Mouse (Mus musculus): ENCODE results near the gene Evpl.
"Not testable (repeated sequence)": the region's sequence is repeated elsewhere in the genome, so short reads cannot be mapped to it uniquely, and the experiment has no call there.

Evpl gene

DNA sequence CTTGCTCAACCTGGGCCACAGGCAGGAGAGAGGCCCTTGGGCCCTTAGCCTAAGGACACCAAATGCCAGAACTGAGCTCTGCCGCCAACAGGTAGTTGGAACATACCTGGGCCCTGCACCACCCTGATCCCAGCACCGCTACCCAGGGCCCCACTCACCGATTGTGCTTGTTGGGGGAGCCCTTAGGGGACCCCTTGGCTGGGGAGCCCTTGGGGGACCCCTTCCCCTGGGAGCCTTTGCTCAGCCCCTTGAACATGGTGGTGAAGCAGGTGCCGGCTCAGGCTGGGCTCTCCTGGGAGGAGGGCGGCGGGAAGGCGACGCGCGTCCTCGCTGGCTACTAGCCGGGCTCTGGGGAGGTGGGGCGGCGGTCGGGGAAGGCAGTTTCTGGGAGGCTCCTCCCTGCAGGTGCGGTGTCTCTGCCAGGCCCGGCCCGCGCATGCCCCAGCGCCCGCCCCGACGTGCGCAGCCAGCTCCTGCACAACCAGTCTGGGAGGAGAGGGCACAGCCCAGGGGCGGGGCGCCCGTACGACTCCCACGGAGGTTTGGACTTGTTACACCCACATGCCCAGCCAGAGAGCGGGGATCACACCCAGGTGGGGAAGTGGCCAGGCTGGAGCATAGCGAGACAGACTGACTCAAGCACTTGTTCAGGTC, at the start of gene Evpl:
TSS of gene Evpl (minus strand) at position 336 of the 654 bp plus-strand sequence.
- peak; percentile 20 for DNase-seq (ENCODE audit: inconsistent ontology term)

DNA sequence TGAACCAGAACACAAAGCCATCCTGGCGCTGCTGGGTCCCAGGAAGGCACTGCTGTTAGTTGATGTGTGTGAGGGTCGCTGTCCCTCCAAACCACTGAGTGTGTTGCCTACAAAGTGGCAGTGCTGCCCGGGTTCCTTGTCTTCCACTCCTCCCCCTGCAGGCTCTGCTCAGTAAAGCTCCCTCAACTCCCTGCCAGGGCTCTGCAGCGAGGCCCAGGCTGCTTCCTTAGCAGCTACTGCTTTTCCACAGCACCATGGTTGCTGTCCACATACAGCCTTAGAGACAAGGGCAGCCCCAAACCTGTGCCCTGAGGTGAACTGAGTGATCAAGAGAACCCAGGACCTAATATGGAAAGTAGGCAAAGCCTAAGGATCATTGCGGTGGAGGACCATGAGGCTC, 49.5 kb upstream of the Evpl start:
- no peak for DNase-seq (ENCODE audit: inconsistent ontology term)

DNA sequence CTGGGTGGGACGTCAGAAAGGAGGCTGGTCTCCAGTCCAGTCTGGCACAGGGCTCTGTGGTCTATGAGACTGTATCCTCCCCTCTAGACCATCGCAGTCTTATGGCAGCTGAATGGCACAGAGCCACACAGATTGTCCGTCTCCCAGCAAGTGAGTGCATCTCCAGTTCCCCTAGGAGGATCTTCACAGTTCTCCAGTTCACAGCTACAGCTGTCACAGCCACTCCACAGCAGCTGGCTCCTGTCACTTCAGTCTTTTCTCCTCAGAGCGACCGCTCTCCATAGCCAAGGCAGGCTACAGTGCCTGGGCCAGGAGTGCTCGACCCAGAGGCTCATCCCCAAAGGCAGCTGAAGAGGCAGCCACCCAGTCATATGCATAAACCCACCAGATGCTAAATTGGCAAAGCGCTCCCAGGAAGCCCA, 47.9 kb upstream of the Evpl start:
- DNase-seq (ENCODE audit: inconsistent ontology term): no peak

DNA sequence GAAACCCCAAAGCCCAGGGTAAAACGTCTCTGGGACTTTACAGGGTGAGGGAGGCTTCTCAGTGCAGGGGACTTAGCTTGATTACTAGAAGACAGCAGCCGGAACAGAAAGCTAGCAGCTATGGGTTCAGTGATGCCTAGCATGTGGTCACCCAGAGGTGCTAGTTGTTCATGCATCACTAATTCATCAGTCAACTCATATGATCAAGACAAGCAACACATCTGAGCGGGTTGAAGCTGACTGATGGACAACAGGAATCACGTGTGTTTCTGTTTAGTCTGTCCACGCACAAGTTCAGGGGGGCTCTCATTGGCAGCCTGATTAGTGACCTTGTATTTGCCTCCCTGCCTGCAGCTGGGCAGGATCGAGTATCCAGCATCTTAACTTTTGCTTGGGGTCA, 46.1 kb upstream of the Evpl start:
- DNase-seq (ENCODE audit: inconsistent ontology term): no peak

DNA sequence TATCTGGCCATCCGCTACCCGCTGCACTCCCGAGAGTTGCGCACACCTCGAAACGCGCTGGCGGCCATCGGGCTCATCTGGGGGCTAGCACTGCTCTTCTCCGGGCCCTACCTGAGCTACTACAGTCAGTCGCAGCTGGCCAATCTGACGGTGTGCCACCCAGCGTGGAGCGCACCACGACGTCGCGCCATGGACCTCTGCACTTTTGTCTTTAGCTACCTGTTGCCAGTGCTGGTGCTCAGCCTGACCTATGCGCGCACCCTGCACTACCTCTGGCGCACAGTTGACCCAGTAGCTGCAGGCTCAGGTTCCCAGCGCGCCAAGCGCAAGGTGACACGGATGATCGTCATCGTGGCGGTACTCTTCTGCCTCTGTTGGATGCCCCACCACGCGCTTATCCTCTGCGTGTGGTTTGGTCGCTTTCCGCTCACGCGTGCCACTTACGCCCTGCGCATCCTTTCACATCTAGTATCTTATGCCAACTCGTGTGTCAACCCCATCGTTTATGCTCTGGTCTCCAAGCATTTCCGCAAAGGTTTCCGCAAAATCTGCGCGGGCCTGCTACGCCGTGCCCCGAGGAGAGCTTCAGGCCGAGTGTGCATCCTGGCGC, 45.1 kb upstream of the Evpl start:
- DNase-seq (ENCODE audit: inconsistent ontology term): no peak

DNA sequence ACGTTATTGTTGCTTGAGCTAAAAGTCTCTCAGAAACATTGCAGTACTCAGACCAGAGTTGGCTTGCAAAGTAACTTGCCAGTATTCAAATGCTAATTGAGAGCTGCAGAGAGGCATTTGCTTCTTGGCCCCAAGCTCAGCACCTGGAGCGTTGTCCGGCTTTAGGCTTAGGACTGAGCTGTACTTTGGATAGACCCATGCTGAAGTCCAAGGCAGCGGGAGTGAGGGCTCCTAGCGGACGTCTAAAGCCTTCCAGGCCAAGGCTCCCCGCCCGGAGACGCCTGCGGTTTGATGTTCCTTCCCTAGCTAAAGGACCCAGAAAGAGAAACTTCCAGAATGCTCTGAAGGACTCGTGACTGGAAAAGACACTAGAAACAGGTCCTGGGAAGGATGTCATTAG, 44.2 kb upstream of the Evpl start:
- peak; percentile 25 for DNase-seq (ENCODE audit: inconsistent ontology term)

DNA sequence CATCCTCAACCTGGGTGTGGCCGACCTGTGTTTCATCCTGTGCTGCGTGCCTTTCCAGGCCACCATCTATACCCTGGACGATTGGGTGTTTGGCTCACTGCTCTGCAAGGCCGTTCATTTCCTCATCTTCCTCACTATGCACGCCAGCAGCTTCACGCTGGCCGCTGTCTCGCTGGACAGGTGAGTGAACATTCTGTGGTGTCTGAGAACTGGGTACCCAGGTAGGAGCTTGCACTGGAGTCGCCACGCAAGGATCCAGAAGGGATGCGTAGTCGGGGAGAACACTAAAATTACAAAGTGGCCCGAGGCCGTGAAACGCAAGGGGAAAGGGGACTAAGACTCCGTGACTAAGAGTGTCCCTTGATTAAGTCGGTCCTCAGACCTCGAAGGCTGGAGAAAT, 43.8 kb upstream of the Evpl start:
- peak; percentile 9 for DNase-seq (ENCODE audit: inconsistent ontology term)

DNA sequence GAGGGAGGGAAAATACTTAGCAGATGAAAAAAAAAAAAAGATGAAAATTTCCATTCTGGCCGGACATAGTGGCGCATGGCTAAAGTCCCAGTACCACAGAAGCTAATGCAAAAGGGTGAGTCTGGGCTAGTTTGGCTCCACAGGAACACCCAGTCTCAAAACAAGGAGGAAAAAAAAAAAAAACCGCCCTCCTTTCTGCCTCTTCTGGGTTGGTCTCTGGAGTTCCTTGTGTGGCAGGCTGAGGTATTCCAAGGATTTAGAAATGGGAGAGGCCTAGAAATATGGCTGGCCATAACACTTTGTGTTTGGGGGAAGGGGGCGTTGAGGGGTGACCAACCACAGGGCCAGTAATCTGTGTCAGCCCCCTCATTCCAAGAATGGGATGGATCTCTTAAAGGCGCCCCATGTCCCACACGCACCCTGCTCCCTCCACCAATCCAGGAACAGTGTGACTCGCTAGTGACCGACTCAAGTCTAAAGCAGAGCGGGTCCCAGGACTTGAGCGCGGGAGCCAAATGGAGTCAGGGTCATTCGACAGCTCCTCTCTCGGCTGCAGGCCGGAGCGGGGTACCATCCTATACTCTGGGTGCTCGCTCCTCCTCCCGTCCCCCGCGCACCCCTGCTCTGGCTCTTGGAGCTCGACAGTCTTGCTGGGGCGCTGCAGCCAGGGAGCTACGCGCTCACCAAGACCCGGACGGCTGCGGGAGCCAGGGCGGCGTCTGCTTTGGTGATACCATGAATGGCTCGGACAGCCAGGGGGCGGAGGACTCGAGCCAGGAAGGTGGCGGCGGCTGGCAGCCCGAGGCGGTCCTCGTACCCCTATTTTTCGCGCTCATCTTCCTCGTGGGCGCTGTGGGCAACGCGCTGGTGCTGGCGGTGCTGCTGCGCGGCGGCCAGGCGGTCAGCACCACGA, 43.1 kb upstream of the Evpl start, which contains the start of gene Galr2:
TSS of gene Galr2 (plus strand) at position 189 of the 913 bp plus-strand sequence.
- peak; percentile 20 for DNase-seq (ENCODE audit: inconsistent ontology term)

DNA sequence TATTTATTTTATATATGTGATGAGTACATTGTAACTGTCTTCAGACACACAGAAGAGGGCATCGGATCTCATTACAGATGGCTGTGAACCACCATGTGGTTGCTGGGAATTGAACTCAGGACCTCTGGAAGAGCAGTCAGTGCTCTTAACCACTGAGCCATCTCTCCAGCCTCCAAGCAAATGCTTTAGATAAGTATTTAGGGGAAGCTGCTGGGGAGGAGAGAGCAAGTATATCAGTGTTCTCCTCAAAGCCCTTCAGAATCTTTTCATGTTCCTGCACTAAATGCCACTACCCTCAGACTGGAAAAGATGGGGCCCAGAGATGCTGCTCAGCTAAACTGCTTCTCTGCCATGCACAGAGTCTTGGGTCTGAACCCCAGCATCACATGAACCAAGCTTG, 39.3 kb upstream of the Evpl start:
- not testable (repeated sequence) for DNase-seq (ENCODE audit: inconsistent ontology term)

DNA sequence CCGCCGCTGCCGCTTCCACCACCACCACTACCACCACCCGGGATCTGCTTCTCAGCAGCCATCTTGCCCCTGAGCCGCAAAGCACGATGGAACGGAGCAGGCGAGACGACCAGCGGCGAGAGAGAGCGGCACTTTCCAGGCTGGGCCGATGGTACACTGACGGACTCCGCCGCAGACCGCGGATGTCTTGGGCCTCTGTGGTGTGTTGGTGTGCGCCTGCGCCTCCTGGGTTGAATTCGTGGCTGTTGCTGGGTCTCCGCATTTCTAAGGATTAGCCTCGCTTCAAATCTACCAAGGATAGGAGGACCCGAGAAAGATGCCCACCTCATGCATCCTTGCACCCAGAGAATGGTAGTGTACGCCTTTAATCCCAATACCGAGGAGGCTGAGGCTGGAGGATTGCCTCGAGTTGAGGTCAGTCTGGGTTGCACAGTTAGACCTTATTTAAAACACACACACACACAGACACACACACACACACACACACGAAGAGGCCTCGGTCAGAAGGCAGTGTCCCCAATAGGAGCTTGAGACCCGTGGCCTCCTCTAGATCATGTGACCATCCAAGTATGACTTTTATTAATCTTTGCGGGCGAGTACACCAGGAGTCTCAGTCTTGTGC, 36.3 kb upstream of the Evpl start, which contains the start of gene Srp68:
TSS of gene Srp68 (minus strand) at position 173 of the 622 bp plus-strand sequence.
- DNase-seq (ENCODE audit: inconsistent ontology term): peak; percentile 90

DNA sequence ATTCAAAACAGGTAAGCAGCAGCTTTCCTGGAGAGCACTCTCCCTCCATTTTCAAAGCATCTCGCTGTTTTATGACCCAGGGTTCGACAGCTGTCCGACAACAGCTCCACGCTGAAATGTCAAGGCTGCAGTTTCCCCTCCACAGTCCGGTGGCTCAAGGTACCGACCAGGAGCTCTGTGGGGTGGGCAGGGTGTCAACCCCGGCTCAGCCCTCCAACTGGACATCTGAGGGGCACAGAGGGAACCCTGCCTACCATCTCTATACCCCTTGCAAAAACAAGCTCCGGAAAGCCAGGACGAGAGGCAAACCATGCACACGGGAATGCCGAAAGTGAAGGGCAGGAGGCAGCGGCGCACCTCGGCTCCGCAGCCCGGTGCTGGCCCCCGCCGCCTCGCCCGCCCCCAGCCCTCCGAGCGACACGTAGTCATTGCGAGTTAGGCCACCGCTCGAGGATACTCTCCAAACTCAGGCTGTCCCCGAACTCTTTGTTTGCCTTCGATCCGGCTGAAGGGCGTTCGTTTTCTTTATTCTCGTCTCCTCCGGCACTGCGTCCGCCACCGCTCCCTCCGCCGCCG, 35.7 kb upstream of the Evpl start:
- DNase-seq (ENCODE audit: inconsistent ontology term): no peak

DNA sequence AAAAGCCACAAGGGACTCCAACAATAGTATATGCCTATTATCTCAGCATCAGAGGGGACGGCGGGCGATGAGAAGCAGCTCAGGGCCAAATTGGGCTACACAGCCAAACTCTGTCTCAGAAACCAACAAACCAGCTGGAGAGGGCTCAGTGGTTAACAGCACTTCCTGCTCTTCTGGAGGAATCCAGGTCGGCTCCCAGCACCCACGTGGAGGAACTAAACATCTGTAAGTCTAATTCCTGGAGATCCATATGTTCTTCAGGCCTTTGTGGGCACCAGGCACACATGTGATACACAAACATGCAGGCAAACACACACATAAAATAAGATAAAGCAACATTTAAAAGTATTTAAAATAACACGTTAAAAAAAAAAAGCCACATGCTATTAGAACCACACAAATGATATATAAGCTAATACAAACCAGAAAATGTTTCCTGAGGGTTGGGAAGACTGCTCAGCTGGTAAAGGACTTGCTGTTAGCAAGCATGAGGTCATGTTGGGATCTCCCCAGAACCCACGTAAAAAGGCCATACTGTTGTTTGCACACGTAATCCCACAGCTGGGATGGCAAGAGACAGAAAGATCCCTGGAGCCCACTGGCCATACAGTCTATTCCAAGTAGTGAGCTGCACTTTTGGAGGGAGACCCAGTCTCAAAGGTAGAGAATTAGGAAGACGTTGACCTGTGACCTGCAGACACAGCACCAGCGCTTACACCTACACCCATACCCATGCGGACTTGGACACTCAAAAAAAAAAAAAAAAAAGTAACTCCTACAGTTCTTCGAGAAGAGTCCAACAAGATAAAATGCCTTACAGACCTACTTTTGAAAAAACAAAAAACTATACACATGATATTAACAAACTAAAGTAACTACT, 35.0 kb upstream of the Evpl start:
- DNase-seq (ENCODE audit: inconsistent ontology term): peak; percentile 31

DNA sequence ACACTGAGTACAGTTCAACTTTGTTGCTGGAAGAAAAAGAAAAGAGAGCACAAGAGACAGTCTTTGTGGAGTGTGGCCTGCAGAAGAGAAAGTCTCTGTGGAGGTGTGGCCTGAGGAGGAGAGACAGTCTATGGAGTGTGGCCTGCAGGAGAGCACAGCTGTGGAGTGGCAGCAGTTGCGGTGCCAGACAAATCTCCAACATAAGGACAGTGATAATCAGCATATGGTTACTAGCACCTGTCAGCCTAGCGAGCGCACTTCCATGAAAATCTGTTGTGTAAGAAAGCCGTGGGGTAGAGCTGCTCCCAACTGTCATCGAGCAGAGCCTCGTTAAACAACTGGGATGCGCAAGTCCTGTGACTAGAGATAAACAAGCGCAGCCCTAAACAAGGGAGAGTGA, 31.7 kb upstream of the Evpl start:
- DNase-seq (ENCODE audit: inconsistent ontology term): no peak

DNA sequence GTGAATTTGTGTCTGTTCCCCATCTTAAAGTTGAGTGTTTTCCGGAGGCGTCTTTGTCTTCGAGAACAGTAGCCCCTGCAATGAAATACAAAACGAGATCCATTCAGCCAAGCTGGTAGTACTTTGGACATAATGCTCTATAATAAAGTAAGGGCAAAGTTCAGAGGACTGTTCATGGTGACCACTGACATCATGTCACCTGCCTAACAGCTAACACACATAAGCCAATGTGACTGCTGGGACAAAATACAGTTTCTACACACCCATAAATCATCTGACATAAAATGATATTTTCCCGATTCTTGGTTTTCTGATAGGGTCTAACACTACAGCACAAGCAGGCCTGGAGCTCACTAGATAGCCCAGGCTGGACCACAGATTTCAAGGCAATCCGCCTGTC, 30.4 kb upstream of the Evpl start:
- no peak for DNase-seq (ENCODE audit: inconsistent ontology term)

DNA sequence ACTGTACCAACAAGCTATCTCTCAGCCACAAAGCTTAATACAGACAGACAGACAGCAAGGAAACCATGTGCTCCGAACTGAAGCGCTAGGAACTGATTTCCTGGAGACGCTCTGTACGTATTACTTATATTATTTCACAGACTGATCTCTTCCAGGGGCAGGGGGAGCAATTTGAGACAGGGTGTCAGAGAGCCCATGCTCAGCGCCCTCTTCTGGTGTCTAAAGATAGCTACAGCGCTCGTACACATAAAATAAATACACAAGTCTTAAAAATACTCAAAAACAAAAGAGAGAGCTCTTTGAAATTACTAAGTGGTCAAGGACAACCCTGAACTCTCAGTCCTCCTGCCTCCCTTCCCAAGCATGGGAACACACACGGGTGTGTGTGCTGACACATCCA, 29.8 kb upstream of the Evpl start:
- no peak for DNase-seq (ENCODE audit: inconsistent ontology term)

DNA sequence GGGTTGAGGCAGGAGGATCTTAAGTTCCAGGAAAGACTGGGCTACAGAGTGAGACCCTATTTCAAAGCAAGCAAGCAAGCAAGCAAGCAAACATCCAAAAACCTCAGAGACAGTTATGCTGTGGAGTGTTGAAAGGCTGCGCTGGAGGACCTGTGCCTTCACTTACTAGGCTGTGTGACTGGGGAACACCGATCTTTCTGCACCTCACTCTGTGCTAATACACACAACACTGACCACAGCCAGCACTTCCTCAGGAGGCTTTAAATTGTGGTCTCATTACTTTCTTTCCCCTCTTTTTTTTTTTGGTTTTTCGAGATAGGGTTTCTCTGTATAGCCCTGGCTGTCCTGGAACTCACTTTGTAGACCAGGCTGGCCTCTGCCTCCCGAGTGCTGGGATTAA, 28.0 kb upstream of the Evpl start:
- no peak for DNase-seq (ENCODE audit: inconsistent ontology term)

DNA sequence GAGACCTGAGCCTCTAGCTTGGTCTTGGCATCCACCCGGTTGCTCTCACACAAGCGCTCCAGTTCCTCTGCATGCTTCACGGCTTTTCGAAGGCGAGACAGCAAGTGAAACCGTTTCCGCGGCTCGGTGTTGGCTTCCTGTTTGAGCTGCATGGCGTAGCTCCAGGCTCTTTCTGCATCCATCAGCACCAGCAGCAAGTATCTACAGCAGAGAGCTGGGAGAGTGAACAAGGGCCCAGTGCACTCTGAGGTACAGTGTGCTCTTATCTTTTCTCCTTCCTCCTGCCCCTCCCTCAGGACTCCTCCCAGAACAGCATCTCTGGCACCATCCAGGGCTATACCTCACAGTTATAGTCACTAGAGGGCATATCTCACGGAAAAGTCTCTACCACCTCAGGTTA, 27.5 kb upstream of the Evpl start:
- DNase-seq (ENCODE audit: inconsistent ontology term): no peak

DNA sequence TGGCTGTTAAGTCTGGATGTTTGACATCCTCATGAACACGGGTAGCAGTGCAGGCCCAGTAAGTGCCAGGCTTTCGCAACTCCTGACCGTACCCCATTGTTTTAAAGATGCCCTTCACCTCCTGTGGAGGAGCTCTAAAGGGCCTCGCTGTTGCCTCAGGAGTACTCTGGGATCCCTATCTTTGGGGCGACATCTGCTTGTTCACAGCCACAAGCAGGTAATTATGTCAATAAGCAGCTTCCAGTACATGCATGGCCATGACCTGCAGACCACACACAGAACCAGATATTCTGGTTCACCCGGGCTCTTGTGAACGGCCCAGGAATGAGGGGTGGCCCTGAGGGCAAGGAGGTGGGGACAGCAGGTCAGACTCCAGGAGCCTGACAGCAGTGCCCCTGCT, 22.4 kb upstream of the Evpl start:
- DNase-seq (ENCODE audit: inconsistent ontology term): no peak

DNA sequence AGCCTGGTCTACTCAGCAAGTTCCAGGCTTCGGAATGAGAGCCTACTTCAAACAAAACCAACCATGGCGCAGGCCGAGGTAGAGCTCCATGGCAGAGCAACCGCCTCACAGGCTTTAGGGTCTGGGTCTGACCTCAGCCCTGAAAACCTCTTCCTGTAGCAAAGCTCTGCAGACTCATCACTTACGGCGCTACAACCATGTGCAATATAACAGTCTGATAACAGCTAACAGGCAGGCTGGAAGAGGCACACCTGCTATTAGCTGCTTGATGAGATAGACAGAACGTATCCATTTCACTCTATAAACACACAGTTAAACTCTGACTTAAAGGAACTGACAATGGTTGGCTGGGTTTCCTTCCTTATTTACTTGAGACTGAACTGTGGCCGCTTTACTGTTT, 21.6 kb upstream of the Evpl start:
- no peak for DNase-seq (ENCODE audit: inconsistent ontology term)

DNA sequence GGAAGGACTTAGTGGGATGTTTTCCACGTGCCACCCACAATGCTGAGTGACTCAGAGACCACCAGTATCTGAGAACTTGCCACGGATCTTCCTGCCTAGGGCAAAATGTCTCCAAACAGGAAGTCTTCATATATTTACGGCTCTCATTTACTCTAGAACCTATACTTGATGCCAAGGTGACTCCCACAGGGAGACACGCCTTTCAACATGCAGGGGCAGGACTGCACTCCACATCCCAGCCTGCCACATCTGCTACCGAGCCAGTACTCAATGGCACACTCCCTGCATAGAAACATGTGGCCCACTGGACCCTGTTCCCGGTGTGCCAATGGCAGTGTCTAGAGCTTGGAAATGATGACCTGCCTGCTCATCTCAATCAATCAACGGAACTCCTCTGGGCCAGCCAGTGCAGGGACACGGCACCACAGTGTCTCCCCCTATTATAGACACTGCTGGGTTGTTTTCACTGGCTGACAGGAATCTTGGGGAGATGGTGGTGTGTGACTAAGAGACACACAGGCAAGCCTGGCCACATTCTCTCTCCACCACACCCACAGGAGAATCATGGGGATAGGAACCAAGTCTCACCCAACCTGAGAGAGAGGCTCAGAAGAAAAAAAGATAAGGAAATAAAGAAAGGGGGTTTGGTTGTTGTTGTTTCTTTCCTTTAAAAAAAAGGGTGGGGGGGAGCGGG, 18.3 kb upstream of the Evpl start:
- no peak for DNase-seq (ENCODE audit: inconsistent ontology term)

All from Muller cell, postnatal 12 days (primary cell).